Mouse (Mus musculus) Patski (cell line): ENCODE data around the gene Suco. TPM values are rescaled to one million over a fixed set of nuclear protein-coding genes. Genes with fewer than 3 reads are reported as not detected.
A peak's percentile ranks its signal among the peaks of the same experiment; 100 is the strongest.

Experiments
- ATAC-seq: fragments of 100-300 bp; one replicate; pipeline ENCODE4 v1.8.0; 2021
- CTCF ChIA-PET: fragments of 350-600 bp; sonication (Branson Sonifier 250); formaldehyde crosslinking; loops from one replicate; lab custom pipeline; 2022; ENCODE audit warnings: inconsistent platforms; lab: Charles Lee
- POLR2A ChIA-PET: fragments of 350-600 bp; sonication (Branson Sonifier 250); formaldehyde crosslinking; loops from one replicate; lab custom pipeline; 2022; ENCODE audit warnings: antibody characterized with exemption, inconsistent platforms; lab: Charles Lee
- DNase-seq: peaks from one replicate; pipeline ENCODE4 v3.0.0-alpha.2; 2011; ENCODE audit warnings: low read depth, low spot score
- H3K27me3 ChIP-seq: fragments of 371-371 bp; one replicate; pipeline ENCODE4 v1.5.1; 2021
- CTCF ChIP-seq: fragments of 100-300 bp; IDR thresholded peaks from one replicate; pipeline ENCODE4 v1.5.1; 2021
- in situ Hi-C: fragments of 300-500 bp; cut with MboI; formaldehyde crosslinking; loops from 3 replicates; pipeline ENCODE4 v1.11.1; 2018; ENCODE audit warnings: low pct_unique_long_range_greater_than_20kb, mixed read lengths
- polyA plus RNA-seq: library from polyadenylated mRNA; unstranded; gene quantifications from one replicate; pipeline ENCODE4 v1.2.3, GENCODE M21; 2021

Suco gene
- polyA plus RNA-seq, 1 experiment from 2014 or later, result 37.7 TPM

DNA sequence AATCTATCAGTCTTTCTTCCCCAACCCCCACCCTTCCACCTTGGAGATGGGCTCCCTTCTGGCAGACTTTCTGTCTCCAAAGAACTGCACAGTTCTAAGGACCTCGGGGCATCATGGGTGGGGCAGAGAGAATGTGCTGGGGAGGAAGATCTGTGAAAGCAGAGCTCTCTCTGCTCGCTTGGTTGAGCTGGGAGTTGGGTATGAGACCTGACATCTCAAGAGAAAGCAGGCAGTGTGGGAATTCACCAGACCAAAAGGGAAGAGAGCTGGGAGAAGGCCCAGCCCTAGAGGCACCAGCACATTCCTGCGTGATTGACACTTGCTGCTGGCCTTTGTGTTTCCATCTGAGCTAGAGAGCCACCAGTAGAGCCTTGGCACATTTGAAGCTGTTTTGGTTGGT lies 39.6 kb upstream of the Suco start:
- CTCF ChIA-PET, result interaction anchor here (0.9 to 1.6 kb wide), 4 partner anchors 9 to 45 kb away, joined by 3 to 5 read pairs (median 4); no protein-coding TSS in a partner anchor
- DNase-seq (no peak), ATAC-seq (no peak)
- no peak for TF ChIP-seq CTCF
- no peaks in the 10 kb centered on the region for H3K27me3 ChIP-seq
- POLR2A ChIA-PET, result interaction anchor here (0.7 kb wide), 1 partner anchor 12 kb away, joined by 3 read pairs; no protein-coding TSS in a partner anchor
- in situ Hi-C loops, result no loop called here

DNA sequence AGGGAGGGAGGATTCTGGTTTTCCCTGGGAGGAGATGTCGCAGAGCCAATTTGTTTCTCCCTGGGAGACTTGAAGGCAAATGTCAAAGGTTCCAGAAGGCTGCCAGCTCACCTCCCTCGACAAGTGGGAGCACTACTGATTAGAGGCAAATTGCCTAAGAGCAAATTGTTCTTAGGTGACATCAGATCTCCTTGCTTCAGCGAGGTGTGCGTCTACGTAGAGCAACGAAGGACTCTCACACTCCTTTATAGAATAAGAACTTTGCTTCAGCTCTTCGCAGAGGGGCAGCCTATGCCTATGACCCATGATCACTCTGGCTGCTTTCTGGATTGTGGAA lies 37.1 kb upstream of the Suco start:
- ATAC-seq (no peak), DNase-seq (no peak)
- ChIA-PET POLR2A (interaction anchor here (0.9 kb wide), 1 partner anchor 36 kb away, joined by 3 read pairs; no protein-coding TSS in a partner anchor), CTCF (no interaction called here)
- H3K27me3 ChIP-seq, result no peaks in the 10 kb centered on the region
- in situ Hi-C loops, result no loop called here
- no peak for TF ChIP-seq CTCF

DNA sequence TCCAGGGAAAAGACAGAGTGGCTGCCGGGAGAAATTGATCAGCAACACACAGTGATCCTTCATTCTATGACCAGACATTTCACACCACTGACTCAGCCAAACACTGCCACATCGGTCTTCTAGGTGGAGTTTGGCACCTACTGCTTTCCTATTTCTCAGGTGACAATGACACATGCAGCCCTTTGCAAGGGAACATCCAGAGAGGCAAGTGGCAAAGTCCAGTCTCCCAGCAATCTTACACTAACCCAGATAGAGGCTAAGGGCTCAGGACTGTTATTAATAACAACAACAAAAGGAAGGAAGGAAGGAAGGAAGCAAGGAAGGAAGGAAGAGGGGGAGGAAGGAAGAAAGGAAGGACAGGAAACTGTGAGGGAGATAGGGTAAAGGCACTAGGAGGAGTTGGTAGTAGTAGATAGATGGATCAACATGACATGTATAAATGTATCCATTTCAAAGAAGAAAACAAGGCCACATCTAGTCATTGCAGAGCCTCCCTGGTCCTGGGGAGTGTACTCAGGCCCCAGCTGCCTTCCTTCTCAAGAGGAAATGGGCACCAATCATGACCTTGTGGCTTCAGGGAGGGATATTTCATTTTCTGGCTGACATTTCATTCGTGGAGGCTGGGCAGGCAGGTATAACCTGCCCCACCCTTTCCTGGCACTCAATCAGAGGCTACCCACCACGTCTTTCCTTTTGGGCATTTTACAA lies 36.6 kb upstream of the Suco start:
- ChIA-PET POLR2A (interaction anchor here (0.9 kb wide), 1 partner anchor 36 kb away, joined by 3 read pairs; no protein-coding TSS in a partner anchor), CTCF (no interaction called here)
- DNase-seq (no peak), ATAC-seq (no peak)
- no peak for TF ChIP-seq CTCF
- in situ Hi-C loops, result no loop called here
- no peaks in the 10 kb centered on the region for H3K27me3 ChIP-seq

DNA sequence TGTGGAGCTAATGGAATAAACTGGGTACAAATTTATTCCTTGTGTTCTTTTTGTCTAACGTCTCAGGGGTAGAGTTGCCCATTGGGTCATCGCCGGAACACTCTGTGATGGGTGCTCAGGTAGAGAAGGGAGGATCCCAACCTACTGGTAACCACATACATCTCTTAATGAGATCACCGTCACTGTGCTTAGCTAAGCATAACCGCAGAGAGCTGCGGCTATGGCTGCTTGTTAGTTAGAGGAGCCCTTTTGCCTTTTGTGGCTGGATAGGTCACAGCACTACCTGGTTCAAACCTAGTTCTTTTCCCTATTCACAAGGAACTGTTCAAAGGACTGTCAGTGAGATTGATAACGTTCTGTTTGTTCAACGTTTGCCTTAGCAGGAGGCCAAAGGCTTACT lies 32.6 kb upstream of the Suco start:
- ChIA-PET CTCF (no interaction called here), POLR2A (interaction anchor here (0.6 kb wide), 2 partner anchors 16 to 77 kb away, joined by 3 read pairs; no protein-coding TSS in a partner anchor)
- DNase-seq (no peak), ATAC-seq (peak; percentile 78)
- in situ Hi-C loops, result no loop called here
- no peaks in the 10 kb centered on the region for H3K27me3 ChIP-seq
- no peak for TF ChIP-seq CTCF

DNA sequence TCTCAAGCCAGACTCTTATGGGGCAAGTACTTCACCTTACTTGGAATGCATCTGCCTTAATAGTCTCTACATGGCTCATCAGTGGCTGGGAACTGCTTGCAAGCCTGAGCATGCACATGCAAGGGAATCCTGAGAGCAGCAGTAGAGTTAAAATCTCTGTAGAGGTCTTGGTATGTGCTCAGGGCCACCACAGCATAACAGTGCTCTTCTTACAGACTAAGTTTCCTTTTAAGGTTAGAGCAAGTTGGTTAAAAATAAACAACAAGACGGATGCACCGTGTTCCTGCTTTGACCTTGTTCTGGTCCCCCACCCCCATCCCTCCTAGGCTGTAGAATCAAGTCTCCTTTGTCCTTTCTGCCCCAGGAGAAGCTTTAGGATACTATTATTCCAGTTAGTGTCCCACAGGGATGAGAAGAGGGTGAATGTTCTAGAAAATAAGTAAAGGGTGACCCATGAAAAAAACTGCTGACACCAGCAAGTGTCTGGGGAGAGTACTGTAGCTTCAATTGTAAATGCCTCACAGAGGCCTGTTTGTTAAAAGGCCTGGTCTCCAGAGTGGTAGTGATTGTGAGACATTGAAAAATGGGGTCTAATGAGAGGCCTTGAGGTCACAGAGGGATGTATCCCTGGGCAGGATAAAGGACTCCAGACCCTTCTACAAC lies 31.4 kb upstream of the Suco start:
- TF ChIP-seq CTCF, result no peak
- in situ Hi-C loops, result no loop called here
- CTCF ChIA-PET, result no interaction called here

DNA sequence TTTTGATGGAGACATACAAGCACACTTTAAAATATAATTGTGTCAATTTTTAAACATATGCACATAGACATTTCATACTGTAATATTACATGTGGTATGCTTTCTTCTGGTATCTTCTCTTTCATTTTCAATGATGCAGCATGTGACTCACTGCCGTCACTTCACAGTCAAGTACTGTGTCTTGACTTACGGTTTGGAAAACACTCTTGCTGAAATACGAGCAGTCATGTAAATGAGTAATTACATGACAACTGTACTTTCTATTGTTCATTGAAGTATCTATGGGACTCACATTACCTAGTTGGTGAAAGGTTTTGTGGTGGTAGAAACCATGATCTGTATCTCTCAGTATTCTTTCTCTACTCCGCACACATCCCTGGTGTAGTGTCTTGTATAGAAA lies 30.6 kb upstream of the Suco start:
- ChIA-PET CTCF (no interaction called here), POLR2A (no interaction called here)
- H3K27me3 ChIP-seq, result peaks cover 3% of the 10 kb centered on the region
- in situ Hi-C loops, result no loop called here
- ATAC-seq (no peak), DNase-seq (no peak)
- TF ChIP-seq CTCF, result no peak

More for the DNA sequence above, 31.4 kb upstream of the Suco start:
- no peaks in the 10 kb centered on the region for H3K27me3 ChIP-seq
- no peak for DNase-seq
- POLR2A ChIA-PET, result no interaction called here
- ATAC-seq, result no peak

DNA sequence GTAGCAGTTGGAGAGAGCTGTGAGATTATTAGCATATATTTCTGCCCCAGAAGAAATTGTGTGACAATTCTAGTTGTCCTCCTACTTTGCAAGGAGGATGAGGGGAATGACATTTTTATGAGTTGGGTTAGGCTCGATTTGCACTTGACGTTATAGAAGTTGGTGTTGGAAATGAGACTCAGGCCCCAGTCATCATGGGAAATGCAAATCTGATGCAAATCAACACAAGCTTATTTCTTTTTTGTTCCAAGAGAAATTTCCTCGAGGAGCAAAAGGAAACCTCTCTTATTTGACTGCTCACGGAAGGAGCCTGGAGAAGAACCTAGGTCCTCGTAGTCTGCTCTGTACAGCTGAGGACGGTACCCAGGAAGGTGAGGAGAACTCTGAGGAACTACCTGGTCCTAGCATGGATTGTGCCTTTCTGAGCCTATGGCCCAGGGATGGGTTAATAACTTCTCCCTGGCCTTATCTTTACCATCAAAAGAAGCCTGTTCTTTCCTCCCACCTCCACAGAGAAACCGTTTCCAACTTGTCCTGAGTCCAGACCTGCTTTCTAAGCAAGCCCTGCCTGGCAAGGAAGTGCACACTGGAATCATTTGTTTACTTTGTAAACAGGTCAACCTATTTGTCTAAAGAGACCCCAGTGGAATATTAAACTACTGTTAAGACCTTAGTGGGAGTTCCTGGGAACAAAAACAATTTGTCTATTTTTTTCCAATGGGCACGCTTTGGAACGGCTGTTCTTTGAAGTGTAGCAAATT lies 26.4 kb upstream of the Suco start:
- no peak for TF ChIP-seq CTCF
- in situ Hi-C loops, result no loop called here
- CTCF ChIA-PET, result interaction anchor here (0.8 kb wide), 1 partner anchor 23 kb away, joined by 3 read pairs; no protein-coding TSS in a partner anchor
- ATAC-seq (no peak), DNase-seq (no peak)
- H3K27me3 ChIP-seq, result peaks cover 23% of the 10 kb centered on the region
- POLR2A ChIA-PET, result no interaction called here

DNA sequence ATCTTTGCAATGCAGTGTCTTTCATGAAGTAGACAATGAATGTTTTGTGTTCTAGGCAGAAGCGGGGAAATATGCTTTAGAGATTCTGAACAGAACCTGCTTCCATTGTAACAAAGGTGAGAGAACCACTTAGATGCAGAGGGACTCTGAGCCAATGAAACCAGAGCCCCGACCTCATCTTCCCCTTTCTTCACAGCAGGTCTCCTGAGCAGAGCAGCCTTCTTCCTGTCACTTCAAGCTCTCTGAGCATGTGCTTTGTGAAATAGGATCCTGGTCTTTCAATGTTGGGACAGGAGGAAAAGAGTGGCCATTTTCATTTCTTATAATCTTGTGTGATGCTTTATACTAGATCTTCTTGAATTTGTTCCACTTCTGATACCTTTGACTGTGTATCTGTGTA lies 23.6 kb upstream of the Suco start:
- no peak for ATAC-seq
- H3K27me3 ChIP-seq, result peaks cover 23% of the 10 kb centered on the region
- in situ Hi-C loops, result no loop called here
- TF ChIP-seq CTCF, result no peak
- CTCF ChIA-PET, result no interaction called here
- no peak for DNase-seq
- POLR2A ChIA-PET, result no interaction called here

DNA sequence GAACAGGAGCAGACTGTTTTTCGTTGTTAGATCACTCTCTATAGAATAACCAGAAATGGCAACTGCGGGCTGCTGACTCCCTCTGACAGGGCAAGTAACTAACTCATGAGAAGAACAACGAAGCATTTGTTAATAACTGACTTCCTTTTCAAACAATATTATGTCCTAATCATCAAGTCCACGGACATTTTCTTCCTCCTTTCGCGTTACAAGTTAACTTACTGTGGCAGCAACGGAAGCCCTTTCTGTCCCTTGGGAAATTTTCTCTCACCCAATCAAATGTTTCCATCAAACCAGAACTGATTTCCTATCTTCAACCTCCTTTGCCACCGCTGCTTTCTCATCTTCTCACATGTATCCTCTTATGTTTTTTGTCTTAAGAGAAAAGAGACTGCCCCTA lies 20.8 kb upstream of the Suco start:
- DNase-seq, result no peak
- no peak for ATAC-seq
- in situ Hi-C loops, result no loop called here
- peaks cover 21% of the 10 kb centered on the region for H3K27me3 ChIP-seq
- POLR2A ChIA-PET, result no interaction called here
- TF ChIP-seq CTCF, result no peak
- CTCF ChIA-PET, result no interaction called here

DNA sequence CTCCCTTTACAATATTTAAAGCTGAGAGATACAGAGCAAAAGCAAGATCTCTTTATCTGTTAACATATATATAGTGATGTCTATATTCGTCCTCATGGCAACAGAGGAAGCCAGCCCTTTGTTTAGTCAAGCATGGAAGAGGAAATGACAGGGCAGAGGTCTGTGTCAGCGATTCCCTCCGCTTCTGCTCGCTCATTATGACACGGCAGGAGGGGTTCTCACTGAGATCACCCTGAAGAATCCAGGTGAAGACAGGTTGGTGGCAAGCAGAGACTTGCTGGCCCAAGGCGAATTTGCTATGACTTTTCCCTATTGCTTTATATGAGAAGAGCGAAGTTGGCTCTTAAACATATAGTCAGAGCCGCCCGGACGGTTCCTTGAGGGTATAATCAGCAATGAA lies 19.6 kb upstream of the Suco start:
- DNase-seq (no peak), ATAC-seq (no peak)
- in situ Hi-C loops, result no loop called here
- peaks cover 15% of the 10 kb centered on the region for H3K27me3 ChIP-seq
- POLR2A ChIA-PET, result no interaction called here
- CTCF ChIA-PET, result no interaction called here
- no peak for TF ChIP-seq CTCF
